Mouse (Mus musculus) limb, embryonic 15.5 days (tissue): Measurements from ENCODE around the gene Brinp2. TPM values are rescaled to one million over a fixed set of nuclear protein-coding genes. Genes with fewer than 3 reads are reported as not detected.

Experiments
- ATAC-seq: fragments of 200-750 bp; cut with Nextera tagmentation; 2 replicates; pipeline ENCODE4 v1.8.0; 2017; ENCODE audit warnings: low read depth, moderate TSS enrichment; ENCODE audit not compliant: insufficient number of reproducible peaks, low FRiP score, low TSS enrichment
- H3K27ac ChIP-seq: fragments of 300-500 bp; sonication (generic); 2 replicates; pipeline ENCODE4 v1.5.1; 2015; ENCODE audit warnings: moderate library complexity, mild to moderate bottlenecking, inconsistent platforms
- H3K27me3 ChIP-seq: fragments of 300-500 bp; sonication (generic); 2 replicates; pipeline ENCODE4 v1.6.1; 2015; ENCODE audit warnings: inconsistent platforms
- H3K36me3 ChIP-seq: fragments of 300-500 bp; sonication (generic); 2 replicates; pipeline ENCODE4 v1.6.1; 2015; ENCODE audit warnings: inconsistent platforms
- H3K4me1 ChIP-seq: fragments of 300-500 bp; sonication (generic); 2 replicates; pipeline ENCODE4 v1.6.1; 2015; ENCODE audit warnings: inconsistent platforms
- H3K4me2 ChIP-seq: fragments of 300-500 bp; sonication (generic); 2 replicates; pipeline ENCODE4 v1.6.1; 2015; ENCODE audit warnings: mild to moderate bottlenecking, inconsistent platforms
- H3K4me3 ChIP-seq: fragments of 300-500 bp; sonication (generic); 2 replicates; pipeline ENCODE4 v1.5.1; 2015; ENCODE audit warnings: mild to moderate bottlenecking, inconsistent platforms
- H3K9ac ChIP-seq: fragments of 300-500 bp; sonication (generic); 2 replicates; pipeline ENCODE4 v1.6.1; 2015; ENCODE audit warnings: inconsistent platforms
- H3K9me3 ChIP-seq: fragments of 300-500 bp; sonication (generic); 2 replicates; pipeline ENCODE4 v1.6.1; 2016; ENCODE audit warnings: inconsistent platforms
- WGBS: fragments of 180-500 bp; shearing (Covaris S2); methylation state at CpG from one replicate; pipeline ENCODE4 v1.1.7; 2015; 5-methylcytosine and 5-hydroxymethylcytosine counted together
- polyA plus RNA-seq: library from polyadenylated mRNA; unstranded; fragments of >200 nt; fragmentation: Nextera tagmentation; extraction: Ambion mirVana; gene quantifications from 2 replicates; pipeline ENCODE4 v1.2.1, GENCODE M21; 2015

Gene Brinp2
- polyA plus RNA-seq, 1 experiment from 2014 or later, result 0.27 TPM

DNA sequence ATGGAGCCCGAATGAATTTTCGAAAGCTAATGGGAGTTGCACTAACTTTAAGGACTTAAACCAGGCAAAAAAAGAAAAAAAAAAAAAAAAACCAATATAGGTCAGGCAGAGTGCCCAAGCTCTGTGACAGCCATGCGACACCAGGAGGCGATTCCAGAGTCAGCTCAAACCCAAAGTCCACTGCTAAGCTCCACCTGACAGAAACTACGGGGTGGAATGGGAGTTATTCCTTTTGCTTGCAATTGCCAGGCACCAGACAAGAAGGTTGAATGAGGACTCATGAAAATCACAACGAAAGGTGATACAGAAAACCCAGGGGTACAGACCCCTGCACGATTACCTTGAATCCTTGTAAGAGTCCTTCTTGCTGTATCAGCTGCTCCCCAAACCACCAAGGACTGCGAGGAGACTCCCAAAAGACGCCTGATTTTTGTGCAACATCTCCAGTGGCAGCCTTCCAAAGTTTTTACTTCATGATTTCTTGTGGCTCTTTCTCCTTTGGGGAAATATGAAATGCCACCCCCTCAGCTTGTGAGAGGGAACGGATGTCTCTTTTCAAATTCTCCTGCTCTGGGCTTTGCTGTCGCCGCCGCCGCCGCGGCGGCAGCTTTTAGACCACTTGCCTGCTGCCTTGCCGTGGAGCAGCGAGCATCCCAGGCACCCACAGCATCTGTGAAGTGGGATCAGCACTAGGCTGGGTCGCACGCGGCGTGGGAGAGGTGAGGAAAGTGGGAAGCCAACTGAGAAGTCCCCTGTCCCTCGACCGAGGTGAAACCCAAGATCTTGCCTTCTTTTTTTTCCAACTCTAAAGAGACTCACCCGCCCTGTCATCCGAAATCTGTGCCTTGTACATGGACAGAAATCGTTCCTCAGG lies 712 bp downstream of the Brinp2 start:
- Histone ChIP-seq H3K36me3 (no peaks in the 10 kb centered on the region), H3K9ac (no peak overlapping the region), H3K4me3 (peak overlapping the region; percentile 53), H3K4me2 (peak overlapping the region; percentile 86), H3K27ac (no peak overlapping the region), H3K27me3 (peaks cover 46% of the 10 kb centered on the region), H3K9me3 (no peaks in the 10 kb centered on the region), H3K4me1 (peaks cover 13% of the 10 kb centered on the region)
- 10% methylated on average over 28 of the region's 28 CpGs for WGBS
- no peak for ATAC-seq

DNA sequence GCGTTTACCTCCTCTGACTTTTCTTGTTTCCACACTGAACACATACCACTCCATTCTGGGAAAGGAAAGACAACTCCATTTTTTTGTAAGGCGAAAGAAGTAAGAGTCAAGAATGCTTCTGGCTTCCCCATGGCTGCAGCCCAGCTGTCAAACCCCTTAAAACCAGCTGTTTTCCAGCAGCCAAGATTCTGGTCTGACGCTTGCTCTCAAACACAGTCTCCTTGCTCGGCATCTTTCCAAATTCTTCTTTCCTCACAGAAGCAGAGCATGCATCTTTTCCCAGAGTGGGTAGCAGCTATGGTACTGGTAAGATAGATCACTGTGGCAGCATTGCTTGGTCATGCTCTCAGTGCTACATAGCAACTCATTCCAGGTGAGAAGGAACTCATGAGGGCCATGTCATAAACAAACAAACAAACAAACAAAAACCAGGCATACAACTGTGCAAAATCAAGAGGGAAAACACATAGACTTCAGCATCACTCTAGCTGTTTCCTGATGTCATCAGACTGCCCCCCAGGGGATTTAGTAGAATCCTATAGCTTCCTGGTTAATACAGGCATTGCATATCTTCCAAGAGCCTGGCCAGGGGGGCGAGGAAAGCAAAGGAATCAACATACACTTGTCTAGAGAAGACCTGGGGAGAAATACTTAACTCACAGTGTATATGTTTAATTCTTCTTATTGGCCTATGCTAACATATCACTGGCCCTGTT lies 2.3 kb downstream of the Brinp2 start:
- Histone ChIP-seq H3K9ac (no peak overlapping the region), H3K4me2 (no peak overlapping the region), H3K9me3 (no peaks in the 10 kb centered on the region), H3K27me3 (peaks cover 46% of the 10 kb centered on the region), H3K4me1 (peaks cover 13% of the 10 kb centered on the region), H3K4me3 (no peak overlapping the region), H3K27ac (no peak overlapping the region), H3K36me3 (no peaks in the 10 kb centered on the region)
- WGBS, result 53% methylated on average over 5 of the region's 5 CpGs
- no peak for ATAC-seq

DNA sequence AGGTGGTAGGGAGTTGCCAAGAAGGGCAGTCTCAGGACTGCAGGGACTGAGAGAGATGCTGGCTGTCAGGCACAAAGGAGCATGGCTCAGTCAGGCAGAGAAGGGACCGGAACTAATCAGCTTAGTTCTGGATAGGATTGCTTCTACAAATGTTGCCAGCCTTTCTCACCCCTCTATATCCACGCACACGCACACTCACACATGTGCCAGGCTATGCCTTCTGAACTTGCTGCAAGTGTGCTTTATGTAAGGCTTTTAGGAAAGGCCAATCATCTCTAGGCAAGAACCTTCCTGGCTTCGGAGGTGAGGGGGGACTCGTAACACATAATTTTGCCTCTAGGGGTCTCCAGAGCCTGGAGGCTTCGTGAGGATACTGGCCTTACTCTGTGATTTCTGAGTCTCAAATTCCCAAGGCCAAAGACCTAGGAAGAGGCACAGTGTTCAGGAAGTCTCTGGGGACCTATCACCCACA lies 12.8 kb downstream of the Brinp2 start:
- Histone ChIP-seq H3K27me3 (no peaks in the 10 kb centered on the region), H3K4me2 (no peak overlapping the region), H3K4me1 (no peaks in the 10 kb centered on the region), H3K27ac (no peak overlapping the region), H3K9me3 (no peaks in the 10 kb centered on the region), H3K4me3 (no peak overlapping the region), H3K9ac (no peak overlapping the region), H3K36me3 (no peaks in the 10 kb centered on the region)
- WGBS, result 48% methylated on average over 6 of the region's 6 CpGs
- no peak for ATAC-seq

DNA sequence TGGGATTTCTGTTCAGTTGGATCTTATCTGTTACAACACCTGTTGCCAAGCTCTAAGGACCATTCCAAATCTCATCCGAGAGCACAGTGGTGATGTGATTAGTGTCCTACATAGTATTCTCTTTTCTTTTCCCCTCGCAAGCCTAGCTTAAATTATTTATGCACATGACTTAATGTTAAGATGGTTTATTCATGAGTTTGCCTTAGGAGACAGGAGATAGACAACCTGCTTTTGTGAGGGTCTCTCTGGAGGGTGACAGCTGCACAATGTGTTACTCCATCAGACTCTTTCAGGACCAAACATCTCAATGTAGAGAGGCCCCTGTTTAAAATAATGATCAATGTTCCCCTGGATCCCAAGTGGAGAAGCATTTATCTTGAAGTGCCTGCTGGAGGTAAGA lies 27.3 kb downstream of the Brinp2 start:
- ATAC-seq, result no peak
- H3K9ac ChIP-seq, result no peak overlapping the region
- WGBS, result 83% methylated on average over 2 of the region's 2 CpGs
- H3K4me2 ChIP-seq, result no peak overlapping the region
- no peaks in the 10 kb centered on the region for H3K4me1 ChIP-seq
- no peak overlapping the region for H3K4me3 ChIP-seq
- no peaks in the 10 kb centered on the region for H3K36me3 ChIP-seq
- no peaks in the 10 kb centered on the region for H3K9me3 ChIP-seq
- H3K27me3 ChIP-seq, result no peaks in the 10 kb centered on the region
- H3K27ac ChIP-seq, result no peak overlapping the region

DNA sequence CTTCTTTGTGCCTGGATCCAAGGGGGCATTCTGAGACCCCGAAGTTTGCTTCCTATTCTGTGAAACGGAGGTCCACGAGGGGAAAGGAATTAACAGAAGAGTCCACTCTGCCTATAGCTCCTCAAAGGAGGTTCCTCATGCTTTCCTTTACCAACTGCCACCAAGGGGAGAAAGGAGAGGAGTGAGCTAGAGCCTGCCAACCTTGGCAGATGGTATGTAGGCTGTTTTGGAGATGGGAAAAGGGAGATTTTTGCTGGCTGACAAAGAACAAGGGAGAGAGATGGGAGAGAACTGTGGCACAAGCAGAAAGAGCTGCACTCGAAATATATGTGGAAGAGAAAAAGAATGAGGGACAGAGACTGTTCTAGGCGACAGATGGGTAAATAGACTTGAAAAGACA lies 28.0 kb downstream of the Brinp2 start:
- Histone ChIP-seq H3K27ac (no peak overlapping the region), H3K4me3 (no peak overlapping the region), H3K4me1 (no peaks in the 10 kb centered on the region), H3K36me3 (no peaks in the 10 kb centered on the region), H3K9me3 (no peaks in the 10 kb centered on the region), H3K9ac (no peak overlapping the region), H3K4me2 (no peak overlapping the region), H3K27me3 (no peaks in the 10 kb centered on the region)
- 81% methylated on average over 5 of the region's 5 CpGs for WGBS
- ATAC-seq, result no peak

DNA sequence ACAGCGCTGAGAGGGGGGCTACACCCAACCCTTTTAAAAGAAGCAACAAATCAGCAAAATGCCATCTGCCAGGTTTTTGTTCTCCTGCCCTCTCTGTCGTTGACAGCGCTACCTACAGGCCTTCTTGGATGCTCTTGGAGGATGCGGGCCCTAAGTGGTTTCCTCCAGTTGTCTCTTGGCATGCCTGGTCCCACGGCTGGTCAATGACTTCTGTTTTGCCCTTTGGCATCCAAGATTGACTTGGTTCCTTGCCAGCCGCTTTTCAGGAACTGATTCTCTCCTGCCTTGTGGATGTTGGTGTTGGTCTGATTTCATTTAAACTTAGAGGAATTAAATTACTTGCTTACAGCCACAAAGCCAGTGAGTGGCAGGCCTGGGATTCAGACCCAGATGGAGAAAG lies 32.8 kb downstream of the Brinp2 start:
- Histone ChIP-seq H3K27ac (no peak overlapping the region), H3K9ac (no peak overlapping the region), H3K4me3 (no peak overlapping the region), H3K4me1 (no peaks in the 10 kb centered on the region), H3K9me3 (no peaks in the 10 kb centered on the region), H3K36me3 (no peaks in the 10 kb centered on the region), H3K27me3 (no peaks in the 10 kb centered on the region), H3K4me2 (no peak overlapping the region)
- 80% methylated on average over 6 of the region's 6 CpGs for WGBS
- no peak for ATAC-seq

DNA sequence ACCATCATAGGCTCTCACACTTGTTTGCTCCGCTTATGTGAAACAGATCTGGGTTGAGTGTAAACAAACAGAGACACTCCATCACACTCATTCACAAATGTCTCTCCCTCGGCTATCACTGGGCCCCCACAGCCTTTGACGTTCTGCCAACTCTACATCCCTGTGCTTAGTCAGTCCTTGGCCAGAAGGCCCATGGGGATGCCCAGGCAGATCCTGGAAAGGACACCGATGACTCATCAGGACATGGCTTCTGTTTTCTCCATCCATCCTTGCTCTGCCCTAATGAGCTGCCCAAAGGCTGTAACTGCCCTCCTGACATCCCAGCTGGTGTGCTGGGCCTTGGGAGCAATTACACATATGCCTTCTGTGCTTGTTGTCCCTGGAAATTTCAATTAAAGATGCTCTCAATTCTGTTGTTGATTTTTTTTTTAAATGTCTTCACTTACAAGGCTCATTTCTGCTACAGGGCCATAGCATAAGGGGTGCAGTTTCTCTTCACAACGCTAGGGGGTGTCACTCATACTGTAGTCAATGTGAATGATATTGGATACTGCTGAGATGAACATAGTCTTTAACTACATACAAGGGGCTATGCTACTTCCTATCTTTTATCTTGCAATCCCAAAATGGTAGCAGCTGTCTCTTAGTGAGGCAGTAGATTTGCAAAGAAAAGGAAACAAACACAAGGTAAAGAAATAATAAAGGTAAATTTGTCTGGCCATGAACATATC lies 45.5 kb downstream of the Brinp2 start:
- H3K27me3 ChIP-seq, result no peaks in the 10 kb centered on the region
- H3K9ac ChIP-seq, result no peak overlapping the region
- ATAC-seq, result no peak
- H3K9me3 ChIP-seq, result no peaks in the 10 kb centered on the region
- no peak overlapping the region for H3K4me3 ChIP-seq
- WGBS, result 69% methylated on average over 5 of the region's 5 CpGs
- H3K4me2 ChIP-seq, result no peak overlapping the region
- no peaks in the 10 kb centered on the region for H3K4me1 ChIP-seq
- H3K27ac ChIP-seq, result no peak overlapping the region
- no peaks in the 10 kb centered on the region for H3K36me3 ChIP-seq

DNA sequence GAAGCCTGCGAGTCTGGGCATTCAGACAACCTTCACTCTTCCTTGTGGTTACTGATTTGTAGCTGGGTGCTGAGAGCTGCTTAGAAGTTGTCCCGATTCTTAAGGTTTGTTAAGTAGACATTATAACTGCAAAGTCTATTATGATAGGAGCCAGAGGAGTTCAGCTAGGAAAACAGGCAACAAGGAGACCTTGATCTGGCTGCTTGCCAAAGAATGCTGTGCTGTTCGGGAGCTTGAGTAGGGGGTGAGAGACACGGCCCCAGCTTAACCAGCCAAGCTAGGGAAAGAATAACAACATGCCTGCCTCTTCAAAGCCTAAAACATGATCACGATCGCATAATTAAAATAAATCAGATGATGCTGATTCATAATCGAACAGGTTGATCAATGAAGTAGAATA lies 59.1 kb downstream of the Brinp2 start:
- Histone ChIP-seq H3K4me1 (0 out of 2 replicates have a peak, but pooled peaks cover 3% of the 10 kb centered on the region), H3K27me3 (no peaks in the 10 kb centered on the region), H3K27ac (no peak overlapping the region), H3K4me3 (no peak overlapping the region), H3K4me2 (no peak overlapping the region), H3K9me3 (no peaks in the 10 kb centered on the region), H3K9ac (no peak overlapping the region), H3K36me3 (no peaks in the 10 kb centered on the region)
- 49% methylated on average over 7 of the region's 7 CpGs for WGBS
- no peak for ATAC-seq

DNA sequence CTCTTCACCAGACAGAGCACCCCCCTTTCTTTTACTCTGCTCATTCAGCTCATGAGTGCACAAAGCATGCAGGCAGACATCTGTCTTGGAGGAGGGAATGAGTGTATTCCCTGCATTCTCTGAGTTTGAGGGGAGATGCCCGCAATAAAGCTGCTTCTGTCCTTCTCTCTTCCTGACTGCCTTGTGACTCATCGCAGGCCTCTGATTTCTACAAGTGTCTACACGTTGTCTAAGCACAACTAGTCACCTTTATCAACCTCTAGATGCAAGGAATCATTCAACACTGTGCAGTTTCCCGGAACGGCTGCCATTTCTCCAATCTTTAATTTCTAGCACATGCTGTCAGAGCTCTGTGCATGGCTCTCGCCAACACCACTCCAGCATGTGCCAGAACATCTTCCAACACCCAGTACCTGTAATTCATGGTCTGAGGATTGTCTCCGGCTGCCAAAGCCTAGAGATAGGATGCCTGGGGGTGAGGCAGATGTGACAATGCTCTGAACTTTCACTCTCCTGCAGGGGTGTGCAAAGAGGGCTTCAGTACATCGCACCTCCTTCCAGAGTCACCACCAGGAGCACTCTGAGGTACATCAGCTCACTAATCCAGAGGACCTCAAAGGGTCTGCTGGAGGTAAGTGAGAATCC lies 59.7 kb downstream of the Brinp2 start:
- H3K27me3 ChIP-seq, result no peaks in the 10 kb centered on the region
- H3K27ac ChIP-seq, result no peak overlapping the region
- H3K36me3 ChIP-seq, result no peaks in the 10 kb centered on the region
- no peak overlapping the region for H3K4me3 ChIP-seq
- no peak for ATAC-seq
- H3K9ac ChIP-seq, result no peak overlapping the region
- WGBS, result 54% methylated on average over 8 of the region's 8 CpGs
- 0 out of 2 replicates have a peak, but pooled peaks cover 3% of the 10 kb centered on the region for H3K4me1 ChIP-seq
- H3K9me3 ChIP-seq, result no peaks in the 10 kb centered on the region
- H3K4me2 ChIP-seq, result no peak overlapping the region

DNA sequence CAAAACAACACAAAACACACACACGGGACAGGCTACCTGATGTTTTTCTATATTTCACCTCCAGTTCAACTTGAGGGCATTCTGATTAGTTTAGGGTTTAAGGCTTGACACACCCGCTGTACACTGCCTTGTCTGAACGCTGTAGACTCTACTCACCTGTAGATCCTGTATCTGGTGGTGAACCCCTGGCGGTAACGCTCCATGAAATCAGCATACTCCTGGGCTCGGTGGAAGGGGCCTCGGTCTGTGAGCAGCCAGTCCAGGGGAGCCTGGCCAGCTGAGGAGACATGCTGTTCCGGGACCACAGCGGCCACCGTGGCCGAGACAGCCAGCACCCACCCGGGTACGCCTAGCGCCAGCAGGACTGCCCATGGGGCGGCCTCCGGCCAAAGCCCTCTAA lies 60.9 kb downstream of the Brinp2 start:
- Histone ChIP-seq H3K4me3 (no peak overlapping the region), H3K9ac (no peak overlapping the region), H3K9me3 (no peaks in the 10 kb centered on the region), H3K27me3 (no peaks in the 10 kb centered on the region), H3K27ac (no peak overlapping the region), H3K4me2 (no peak overlapping the region), H3K4me1 (0 out of 2 replicates have a peak, but pooled peaks cover 3% of the 10 kb centered on the region), H3K36me3 (no peaks in the 10 kb centered on the region)
- whole genome bisulfite sequencing, result 60% methylated on average over 16 of the region's 16 CpGs
- no peak for ATAC-seq

DNA sequence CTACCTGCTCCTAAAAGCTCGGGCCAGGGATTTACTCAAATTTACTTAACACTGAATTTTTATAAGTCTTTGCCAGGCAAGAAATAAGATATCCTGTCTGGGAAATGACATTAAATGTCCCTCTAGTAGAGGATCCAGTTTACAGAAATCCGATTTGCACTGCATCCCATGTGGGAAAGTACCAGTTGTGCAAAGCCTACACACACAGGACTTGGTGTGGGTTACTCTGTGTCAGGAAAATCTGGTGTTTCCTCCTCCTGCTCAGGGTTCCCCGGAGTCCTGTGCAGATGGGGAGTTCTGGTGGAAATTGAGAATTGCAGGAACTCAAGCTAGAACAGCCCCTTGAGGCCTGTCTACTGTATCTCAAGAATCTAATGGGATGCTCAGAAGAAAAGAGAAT lies 70.9 kb downstream of the Brinp2 start:
- Histone ChIP-seq H3K4me2 (no peak overlapping the region), H3K9ac (no peak overlapping the region), H3K27me3 (no peaks in the 10 kb centered on the region), H3K9me3 (no peaks in the 10 kb centered on the region), H3K4me3 (no peak overlapping the region), H3K4me1 (no peaks in the 10 kb centered on the region), H3K36me3 (no peaks in the 10 kb centered on the region), H3K27ac (no peak overlapping the region)
- no peak for ATAC-seq
- 67% methylated on average over 3 of the region's 3 CpGs for WGBS
